Mouse (Mus musculus): ENCODE data around the gene Spock1.
A peak's percentile ranks its signal among the peaks of the same experiment; 100 is the strongest.

The Spock1 gene

DNA sequence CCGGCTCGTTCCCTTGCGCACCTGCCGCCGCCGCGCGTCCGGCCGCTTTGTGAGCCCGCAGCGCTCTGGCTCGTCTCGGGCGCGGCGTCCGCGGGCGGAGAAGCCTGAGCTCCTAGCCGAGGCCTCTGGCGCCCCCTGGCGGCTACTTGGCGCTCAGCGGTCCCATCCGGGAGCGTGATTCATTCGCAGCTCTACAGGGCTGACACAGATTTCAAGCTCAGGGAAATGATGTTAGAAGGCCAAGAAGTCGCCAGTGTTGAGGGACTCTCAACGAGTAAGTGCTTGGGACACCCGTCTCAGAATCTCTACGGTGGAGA lies at the start of gene Spock1:
Spock1 (minus strand) TSS at position 67 of the 317 bp plus-strand sequence.
- DNase-seq: peak; percentile 67

DNA sequence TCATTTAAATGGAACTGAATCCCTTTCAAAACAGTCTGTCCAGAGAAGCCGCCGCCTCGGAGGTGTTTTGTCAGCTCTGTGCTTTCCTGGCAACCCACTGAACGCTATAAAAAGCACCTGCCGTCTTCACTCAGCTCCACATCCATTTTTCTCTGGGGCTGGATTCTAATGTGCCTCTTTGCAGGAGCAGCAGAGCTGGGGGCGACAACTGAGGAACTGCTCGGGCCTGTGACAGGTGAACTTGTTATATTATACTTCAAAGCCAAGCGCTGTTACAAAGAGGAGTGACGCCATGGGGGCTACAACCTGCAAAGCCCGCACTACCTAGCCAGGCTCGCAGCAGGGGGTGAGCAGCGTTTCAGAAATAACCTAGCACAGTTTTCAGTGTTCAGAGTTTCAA lies 42.0 kb upstream of the Spock1 start:
- no peak for DNase-seq

DNA sequence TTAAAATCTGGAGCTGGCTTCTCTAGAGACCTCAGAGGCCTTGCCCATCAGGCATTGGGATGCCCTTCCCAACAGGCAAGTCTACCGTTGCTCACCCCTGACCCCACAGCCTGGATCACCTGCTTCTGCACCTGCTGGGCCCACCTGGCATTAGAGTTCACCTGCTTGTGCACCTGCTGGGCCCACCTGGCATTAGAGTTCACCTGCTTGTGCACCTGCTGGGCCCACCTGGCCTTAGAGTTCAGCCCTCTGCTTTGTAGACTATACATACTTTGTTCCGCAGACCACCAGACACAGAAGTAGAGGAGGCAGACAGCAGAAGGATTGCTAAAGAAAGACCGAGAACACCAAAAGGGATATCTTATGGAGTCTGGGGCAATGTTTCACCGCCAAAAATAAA lies 41.4 kb upstream of the Spock1 start:
- no peak for DNase-seq

DNA sequence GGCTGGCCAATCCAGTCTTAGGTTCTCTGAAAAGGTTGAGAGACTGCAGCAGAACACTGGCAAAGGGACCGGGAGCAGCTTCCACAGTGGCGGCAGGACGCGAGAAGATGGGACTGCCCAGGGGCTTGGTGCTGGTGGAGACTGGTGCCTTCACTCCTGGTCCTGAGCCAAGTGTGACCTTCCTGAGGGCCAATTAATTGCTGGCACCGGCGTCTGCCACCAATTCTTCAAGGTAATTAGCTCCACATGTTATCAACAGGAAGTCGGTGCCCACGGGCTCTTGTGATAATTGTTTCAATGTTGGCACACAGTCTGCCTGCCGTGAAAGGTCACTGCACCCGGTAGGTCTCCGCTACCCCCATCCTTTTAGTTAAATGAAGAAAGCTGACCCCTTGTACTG lies 37.1 kb upstream of the Spock1 start:
- no peak for DNase-seq

DNA sequence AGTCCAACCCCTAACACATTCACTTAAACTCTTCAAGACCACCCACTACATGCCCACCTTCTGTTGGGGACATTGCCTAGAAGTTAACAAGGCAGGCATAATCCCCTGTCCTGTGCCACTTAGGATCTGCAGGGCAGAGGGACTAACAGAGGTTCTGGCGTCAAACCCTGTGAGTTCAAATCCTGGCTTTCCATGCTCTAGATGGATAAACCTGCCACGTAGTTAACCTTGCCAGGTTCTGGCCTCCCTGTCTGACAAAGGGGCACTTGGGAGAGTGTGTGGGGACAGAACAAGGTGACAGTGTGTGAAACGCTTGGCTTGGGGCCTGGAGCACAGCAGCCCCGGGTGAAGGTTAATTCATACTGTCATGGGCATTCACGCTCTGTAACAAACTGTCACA lies 36.3 kb upstream of the Spock1 start:
- no peak for DNase-seq

DNA sequence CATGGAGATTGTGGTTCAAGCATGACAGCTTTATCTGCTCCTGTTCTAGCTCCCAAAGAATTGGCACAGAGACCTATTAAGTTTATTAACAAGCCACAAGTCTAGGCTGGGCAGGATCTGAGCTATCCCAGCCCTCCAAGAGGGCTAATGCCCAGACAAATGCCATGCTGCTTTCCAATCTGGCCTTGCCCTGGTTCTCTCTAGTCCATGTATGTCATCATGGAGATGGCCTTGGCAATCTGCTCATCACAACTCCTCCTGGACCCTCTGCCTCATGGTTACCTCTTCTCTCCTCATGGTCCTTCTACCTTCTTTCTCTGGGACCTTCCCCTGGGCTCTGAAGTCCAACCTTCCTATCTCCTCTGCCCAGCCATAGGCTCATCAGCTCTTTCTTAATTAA lies 35.8 kb upstream of the Spock1 start:
- no peak for DNase-seq

DNA sequence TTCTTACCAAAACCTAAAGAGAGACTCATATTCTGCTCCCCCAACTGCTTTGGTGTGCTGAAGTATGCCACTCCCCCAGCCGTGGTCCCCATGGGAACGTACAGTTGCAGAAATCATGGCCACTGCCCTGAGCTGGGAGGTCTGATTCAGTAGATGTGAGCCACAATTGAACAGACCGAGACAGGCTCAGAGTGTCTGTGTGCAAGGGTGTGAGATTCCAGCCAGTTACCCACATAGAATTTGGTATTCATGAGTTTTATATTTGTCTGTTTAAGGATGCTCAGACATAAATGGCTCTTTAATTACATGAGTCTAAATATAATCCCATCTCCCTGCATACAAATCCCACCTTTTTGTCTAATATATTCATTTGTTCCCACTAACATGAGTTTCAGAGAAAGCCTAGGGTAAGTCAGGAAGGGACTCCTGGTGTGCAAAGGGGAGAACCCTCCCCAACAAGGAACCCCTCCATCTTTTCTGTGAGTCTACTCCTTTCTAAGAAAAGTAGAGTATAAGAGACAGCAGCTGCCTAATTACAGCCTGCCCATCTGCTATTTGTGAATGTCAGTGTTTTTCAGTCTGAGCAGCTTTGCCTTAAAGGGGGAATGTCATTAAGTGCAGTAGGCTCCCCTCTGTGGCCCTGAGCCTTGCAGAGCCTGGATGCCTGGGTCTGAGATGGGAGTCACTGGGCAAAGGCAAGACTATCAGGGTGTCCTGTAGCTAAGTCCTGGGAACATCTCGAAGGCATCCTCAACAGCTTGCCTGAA lies 29.5 kb upstream of the Spock1 start:
- no peak for DNase-seq

DNA sequence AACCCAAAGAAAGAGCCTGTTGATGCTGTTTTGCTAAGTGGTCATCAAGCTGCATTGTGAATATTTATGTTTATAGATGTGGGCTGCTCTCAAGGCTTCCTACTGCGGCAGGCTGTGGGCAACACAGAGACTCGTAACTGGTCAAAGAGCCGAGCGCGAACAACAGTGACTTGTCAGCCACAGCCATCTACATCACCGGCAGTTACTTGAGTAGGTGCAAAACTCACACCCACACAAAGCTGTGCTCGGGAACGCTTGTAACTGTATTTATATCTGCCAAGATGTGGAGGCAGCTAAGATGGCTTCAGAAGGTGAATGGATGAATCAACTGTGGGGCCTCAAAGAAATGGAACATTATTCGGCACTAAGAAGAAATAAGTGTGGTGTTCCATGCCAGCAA lies 23.9 kb upstream of the Spock1 start:
- DNase-seq: no peak

DNA sequence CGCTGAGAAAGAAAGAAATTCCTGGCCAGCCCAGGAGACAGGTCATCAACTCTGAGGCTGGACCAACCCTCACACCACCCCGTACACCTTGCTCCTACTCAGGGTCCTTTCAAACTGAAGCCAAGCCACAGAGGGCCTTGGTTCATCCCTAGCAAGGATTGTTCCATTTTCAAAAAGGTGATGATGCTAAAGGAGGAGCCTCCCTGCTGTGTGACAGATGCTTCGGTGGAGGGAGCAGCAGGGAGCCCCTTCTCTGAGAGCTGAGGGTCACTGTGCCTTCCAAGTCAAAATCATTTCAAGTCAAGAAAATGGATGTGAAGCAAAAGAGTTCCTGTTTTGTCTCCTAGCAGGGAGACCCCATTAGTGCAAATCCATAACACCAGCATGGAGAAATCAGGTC lies 23.2 kb upstream of the Spock1 start:
- DNase-seq: no peak

DNA sequence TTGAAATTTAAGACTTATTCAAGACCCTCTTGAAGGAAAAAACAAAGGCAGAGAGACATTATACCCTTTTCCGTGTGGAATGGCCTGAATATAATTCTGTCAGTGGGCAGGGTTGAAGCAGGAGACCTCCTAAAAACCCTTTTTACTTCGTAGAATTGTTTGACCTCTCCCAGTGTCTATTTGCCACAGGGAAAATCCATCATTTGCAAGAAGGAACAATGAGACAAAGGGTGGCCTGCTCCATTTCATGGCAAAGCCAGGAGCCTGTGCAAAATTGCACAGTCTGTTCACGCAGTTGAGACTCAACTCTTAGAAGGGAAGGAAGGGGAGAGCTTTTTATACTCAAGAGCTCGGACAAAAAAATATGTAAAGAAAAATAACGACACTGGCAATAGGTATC lies 22.6 kb upstream of the Spock1 start:
- no peak for DNase-seq

DNA sequence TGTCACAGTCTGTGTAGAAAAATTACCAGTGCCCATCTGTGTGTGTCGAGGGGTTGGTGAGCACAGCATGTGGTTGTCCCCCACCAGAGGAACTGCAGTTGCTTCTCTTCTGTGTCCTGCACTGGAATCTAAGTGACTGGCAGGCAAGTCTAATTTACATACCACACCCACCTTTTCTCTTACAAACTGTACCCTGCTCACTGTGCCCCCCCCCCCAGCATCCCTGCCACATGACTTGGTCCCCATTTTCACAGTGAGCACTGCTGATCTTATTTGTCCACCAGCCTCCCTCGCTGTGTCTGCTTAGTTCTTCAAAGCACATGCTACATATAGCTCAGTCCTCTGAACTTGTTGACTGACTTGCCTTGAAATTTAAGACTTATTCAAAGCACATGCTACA lies 22.2 kb upstream of the Spock1 start:
- DNase-seq: no peak

DNA sequence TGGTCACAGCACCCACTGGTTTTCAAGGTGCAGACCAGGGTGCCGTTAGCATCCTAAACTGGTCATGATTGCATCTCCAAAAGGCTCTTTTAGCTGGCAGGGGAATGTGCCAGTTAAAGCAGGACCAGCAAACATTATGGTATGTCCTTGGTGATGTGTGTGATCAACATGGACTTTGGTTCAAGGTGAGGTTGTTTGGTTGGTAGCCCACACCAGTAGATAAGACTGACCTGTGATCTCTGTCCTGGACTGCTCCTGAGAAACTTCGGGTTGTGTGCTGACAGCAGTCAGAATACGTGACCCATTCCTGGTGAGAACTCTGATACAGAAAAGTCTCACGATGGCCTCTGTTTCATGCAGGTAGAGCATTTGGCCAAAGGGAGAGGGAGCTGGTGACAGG lies 11.8 kb upstream of the Spock1 start:
- no peak for DNase-seq

DNA sequence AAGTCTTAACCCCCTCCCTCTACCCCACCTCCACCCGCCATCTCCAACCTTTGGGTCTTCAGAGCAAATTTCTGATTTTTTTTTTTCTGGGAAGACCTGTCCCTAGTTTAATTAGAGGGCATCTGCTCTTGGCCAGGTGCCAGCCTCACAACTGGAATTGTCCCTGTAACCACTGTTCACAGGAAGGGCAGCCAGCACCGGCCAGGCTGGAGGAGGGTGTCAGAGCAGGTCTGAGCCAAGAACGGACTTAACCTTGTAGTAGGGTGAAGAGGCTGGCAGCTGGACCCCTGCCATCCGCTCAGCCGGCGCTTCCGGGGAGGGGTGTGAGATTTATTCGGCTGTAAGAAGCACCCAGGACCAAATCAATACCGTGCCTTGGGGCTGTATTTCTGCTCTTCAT lies 3.0 kb upstream of the Spock1 start:
- no peak for DNase-seq

DNA sequence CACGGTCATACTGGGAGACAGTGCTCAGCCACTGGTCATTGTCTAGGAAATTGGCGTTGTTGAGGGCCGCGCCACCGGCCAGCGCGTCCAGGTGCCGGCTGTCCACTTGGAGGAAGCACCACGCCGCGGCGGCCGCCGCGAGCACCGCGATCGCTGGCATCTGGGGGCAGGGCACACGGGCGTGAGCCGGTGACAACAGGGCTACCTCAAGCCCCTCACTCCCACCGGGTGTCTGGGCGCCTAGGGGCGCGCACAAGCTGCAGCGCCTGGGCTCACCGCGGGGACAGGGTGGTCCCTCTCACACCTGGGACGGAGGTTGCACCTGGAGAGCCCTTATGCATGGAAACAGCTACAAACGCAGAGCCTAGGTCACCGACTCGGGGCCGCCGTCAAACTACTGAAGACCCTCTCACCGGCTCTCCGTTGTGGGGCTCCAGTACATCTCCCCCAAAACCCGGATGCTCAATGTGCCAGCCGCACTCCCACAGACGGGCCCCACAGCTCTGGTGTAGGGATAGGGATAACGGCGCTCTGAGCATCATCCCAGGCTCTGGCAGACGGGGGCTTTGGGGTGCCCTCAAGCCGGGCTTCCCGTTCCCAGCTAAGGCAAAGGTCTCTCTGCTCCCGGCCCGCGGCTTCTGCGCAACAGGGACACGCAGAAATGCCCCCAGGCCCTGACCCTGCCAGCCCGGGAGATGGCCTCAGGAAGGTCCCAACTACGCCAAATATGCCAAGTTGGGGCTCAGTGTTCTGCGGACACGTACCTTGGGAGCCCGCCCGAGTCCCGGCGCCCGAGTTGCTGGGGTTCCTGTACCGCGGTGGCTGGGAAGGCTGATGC lies 485 bp downstream of the Spock1 start:
- no peak for DNase-seq

DNA sequence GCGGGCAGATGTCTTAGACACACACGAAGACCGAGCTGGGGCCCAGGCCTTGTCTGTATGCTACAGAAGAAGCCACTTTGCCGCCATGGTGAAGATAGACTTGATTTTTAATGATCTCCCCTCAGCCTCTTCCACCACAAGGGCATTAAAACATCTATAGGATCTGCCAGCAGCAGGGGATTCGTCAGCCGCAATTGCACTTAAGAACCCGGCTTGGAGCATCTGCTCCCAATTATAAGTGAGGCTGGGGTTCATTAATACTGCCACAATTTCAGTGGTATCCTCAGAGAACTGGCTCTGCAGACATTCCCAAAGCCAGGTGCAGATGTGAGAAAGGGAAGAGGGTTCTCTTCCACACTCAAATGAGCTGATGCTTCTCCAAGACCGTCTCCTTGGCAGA lies 13.5 kb downstream of the Spock1 start:
- DNase-seq: no peak

DNA sequence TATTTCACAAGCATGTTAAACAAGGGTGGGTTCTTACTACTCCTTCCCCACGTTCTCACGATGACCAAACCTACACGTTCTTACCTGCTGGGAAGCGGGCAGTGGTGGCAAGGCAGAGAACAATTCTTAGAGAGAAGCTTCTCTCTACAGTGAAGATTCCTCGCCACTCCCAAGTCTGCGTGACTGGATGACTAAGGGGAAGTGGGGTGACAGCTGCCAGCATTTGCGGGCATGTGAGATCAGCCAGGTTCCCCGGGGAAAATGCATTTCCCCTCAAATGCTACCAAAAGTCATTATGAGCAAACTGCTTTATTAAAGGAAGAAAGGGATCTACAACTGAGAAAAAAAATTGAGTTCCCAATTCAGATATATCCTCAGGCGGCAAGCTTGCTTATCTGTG lies 18.4 kb downstream of the Spock1 start:
- no peak for DNase-seq

DNA sequence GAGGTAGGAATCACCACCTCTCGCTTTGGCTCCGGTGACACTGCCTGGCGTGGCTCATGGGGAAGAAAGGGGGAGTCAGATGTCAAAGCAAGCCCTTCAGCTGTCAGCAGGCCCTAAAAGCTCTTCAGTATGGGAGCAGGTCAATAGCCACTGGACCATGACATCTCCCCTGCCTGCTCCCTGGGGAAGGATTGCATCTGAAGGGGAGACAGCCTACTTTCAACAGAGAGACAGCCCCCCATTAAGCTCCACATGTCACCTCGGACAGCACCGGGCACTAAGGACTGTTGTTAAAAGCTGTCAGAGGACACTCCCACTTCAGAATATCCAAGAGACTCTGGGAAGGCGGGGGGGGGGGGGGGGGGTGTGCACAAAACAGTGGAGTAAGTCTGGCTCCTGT lies 19.1 kb downstream of the Spock1 start:
- DNase-seq: no peak

DNA sequence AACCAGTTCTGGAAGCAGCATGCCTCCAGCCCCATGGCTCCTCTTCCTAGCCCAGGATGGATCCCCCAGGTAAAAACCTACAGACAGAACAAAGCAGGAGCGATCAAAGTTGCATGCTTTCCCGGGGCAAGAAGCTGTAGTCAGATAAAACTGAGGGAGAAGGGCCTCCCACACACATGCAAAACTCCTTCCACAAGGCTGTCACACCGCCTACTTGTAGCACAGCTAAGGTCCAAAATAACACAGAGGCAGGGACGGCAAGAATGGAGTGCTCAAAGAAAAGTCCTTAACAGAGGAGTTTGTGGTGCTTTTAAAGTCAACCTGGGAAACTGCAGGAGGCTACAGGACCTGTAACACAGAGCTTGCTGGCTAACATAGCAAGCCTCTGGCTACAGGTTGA lies 28.3 kb downstream of the Spock1 start:
- no peak for DNase-seq

DNA sequence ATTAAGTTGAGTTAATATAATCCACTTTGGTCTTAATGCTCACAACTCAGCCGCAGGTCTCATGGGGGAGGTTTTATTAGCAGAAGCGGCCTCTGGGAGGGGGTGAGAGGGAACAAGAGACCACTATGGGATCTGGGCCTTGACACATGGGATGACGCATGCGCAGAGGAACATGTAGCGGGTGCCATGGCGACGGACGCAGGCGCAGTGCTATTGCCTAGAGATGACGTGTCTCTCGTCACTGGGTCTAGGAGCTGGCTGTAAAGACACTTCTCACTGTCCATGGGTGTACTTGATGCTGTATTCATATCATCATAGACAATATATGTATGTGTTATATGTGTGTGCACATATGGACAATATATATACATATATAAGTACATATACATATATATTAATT lies 29.3 kb downstream of the Spock1 start:
- DNase-seq: no peak

DNA sequence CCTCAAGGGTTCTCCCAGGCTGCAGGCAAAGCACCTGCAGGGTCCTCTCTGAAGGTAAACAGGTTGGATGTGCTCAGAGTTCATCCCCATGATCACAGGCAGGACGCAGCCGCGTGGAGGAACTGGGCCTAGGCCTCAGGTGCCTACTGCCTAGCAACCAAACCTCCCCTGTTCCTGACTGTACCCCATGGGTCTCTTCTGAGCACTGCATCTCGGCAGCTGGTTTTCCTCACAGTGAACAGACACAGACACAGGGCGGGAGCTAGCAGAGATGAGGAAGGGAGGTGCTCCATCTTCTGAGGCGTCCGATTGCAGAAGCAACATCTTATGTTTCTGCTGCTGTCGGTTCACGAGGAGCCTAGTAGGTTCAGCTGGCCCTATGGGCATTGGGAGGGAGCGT lies 30.4 kb downstream of the Spock1 start:
- no peak for DNase-seq

DNA sequence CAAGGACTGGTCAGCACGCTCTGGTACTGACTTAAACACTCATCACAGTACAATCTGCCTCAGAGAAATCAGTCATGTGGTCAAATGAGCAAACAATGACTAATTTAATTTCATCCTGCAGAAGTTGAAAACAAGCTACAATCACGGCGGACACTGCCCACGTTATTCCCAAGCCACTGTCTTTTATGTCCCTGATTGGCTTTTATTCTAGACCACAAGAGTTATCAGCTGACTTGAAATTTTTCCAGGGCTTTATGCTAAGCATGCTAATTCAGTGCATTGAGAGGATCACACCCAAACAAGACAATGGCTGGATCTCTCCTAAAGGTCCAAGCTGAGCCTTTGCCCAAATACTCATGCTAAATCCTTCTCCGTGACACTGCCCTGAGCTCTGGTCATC lies 31.2 kb downstream of the Spock1 start:
- no peak for DNase-seq

DNA sequence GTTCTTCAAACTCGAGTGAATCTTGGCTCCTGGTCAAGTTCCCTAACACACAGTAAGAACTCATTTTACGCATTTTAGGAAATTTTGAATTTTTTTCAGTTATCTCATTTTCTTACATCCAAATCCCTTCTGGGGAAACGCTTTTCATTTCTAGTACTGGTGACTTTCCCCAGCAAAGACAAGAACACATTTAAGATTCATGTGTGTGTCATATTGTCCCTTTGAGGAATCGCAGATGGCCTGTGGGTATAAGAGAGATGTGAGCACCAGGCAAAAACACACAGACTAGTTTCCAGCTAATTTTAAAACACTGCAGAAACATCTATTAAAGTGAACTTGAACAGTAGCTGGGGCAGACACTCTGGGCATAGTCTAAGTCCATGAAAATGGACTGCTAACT lies 38.1 kb downstream of the Spock1 start:
- no peak for DNase-seq

DNA sequence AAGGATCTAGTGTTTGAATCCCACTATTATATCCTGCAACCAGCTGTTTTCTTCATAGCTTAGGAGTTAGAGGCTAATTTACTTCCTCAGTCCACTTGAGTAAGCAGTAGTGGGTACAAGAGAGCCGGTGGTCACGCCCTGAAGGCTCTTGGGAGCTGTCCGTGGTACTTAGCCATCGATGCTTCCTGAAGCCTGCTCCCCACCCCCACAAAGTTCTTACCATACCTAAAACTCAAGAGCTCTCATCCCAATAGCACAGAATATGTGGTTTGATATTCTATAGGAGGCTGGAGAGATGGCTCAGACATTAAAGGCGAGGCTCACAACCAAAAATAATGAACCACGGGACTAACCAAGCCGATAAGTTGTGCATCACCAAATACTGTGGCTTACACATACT lies 40.5 kb downstream of the Spock1 start:
- no peak for DNase-seq

DNA sequence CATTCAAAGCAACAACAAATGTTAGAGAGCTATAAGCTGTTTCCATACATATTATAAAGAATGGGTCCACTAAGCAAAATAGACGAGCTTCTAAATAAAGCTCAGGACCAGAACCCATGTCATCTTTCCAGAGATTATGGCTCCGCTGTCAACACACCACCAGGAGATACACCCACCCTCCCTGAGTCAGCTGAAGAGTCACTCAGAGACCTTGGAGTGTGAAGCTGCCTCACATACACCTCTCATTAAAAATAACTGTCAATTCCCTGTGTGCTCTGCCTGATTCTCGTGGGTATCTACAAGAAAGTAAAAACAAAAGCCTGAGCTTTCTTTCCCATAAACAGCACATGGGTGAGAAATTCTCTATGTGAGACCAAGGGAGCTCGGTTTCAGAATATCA lies 43.1 kb downstream of the Spock1 start:
- DNase-seq: no peak

DNA sequence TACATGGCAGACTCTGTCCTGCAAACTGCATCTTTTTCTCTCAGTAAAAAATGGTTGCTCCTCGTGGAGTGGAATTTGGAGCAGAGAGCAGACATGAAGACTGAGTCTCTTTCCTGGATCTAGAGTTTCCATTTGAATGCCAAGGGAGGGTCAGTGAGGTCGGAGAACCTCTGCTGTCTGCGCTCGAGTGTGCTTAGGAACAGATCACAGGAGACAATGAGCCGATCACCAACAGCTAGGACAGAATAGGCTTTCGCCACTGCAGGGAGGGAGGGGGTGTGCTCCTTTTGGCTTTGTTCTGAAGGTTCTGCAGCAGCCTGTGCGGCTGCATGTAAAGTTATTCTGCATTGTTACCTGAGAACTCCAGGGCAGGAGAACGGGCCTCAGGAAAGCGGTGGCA lies 49.6 kb downstream of the Spock1 start:
- no peak for DNase-seq

All from thymus, postnatal 14 days (tissue).